Mouse (Mus musculus): ENCODE measurements at regions not wholly inside any gene's neighbourhood (a gene's known extent, or its start where the extent isn't known, plus 50 kb on each side); places are given as distances from the start of the nearest gene placed in this dataset.

DNA sequence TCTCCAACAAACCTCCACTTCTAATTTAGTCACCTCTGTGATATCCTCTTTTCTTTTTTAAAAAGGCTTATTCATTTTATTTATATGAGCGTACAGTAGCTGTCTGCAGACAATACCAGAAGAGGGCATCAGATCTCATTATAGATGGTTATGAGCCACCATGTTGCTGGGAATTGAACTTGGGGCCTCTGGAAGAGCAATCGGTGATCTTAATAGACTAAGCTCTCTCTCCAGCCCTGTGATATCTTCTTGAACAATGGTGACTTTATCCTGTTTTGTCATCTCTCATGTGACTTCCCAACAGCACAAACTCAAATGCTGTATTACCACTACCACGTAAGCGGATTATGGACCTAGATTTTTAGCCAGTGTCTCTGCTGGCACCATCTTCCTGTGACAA, 282.1 kb downstream of the Pmp22 start:
- TF ChIP-seq MAX (IDR thresholded peaks at IDR 0.05; ENCODE audit: low read depth): no peak
- TF ChIP-seq TCF12 (IDR thresholded peaks at IDR 0.05; ENCODE audit: insufficient read depth, poor library complexity, severe bottlenecking): no peak
- TF ChIP-seq USF1 (IDR thresholded peaks at IDR 0.05; ENCODE audit: low read depth): no peak
- TF ChIP-seq POLR2A (IDR thresholded peaks at IDR 0.05; ENCODE audit: insufficient read length, low read depth): no peak
- TF ChIP-seq POLR2AphosphoS2 (IDR thresholded peaks at IDR 0.05; ENCODE audit: insufficient read length, low read depth): no peak
- no peak for TF ChIP-seq TCF3 (IDR thresholded peaks at IDR 0.05; ENCODE audit: insufficient read length, low read depth)
- TF ChIP-seq CEBPB (IDR thresholded peaks at IDR 0.05; ENCODE audit: insufficient read depth, poor library complexity, severe bottlenecking): no peak
- no peak for TF ChIP-seq E2F4 (IDR thresholded peaks at IDR 0.05; ENCODE audit: insufficient read depth)

Data from myocyte (in vitro differentiated cells).